Mouse (Mus musculus) intestine, postnatal 0 days (tissue): ENCODE measurements around the gene Cgref1. TPM values are rescaled to one million over a fixed set of nuclear protein-coding genes. Genes with fewer than 3 reads are reported as not detected.
A peak's percentile ranks its signal among the peaks of the same experiment; 100 is the strongest.

Experiments used
- ATAC-seq: fragments of 200-750 bp; cut with Nextera tagmentation; 2 replicates; pipeline ENCODE4 v1.8.0; 2017; ENCODE audit warnings: mild to moderate bottlenecking, moderate TSS enrichment, moderate library complexity
- H3K27ac ChIP-seq: fragments of 300-500 bp; sonication (generic); 2 replicates; pipeline ENCODE4 v1.5.1; 2014; ENCODE audit warnings: mild to moderate bottlenecking, low read depth, low read length, moderate library complexity
- H3K27me3 ChIP-seq: fragments of 300-500 bp; sonication (generic); replicated peaks from 2 replicates; pipeline ENCODE4 v1.6.1; 2014; ENCODE audit warnings: low read length, mixed read lengths; ENCODE audit not compliant: control insufficient read depth, insufficient read depth
- H3K36me3 ChIP-seq: fragments of 300-500 bp; sonication (generic); 2 replicates; pipeline ENCODE4 v1.6.1; 2014; ENCODE audit warnings: mild to moderate bottlenecking, moderate library complexity; ENCODE audit not compliant: control insufficient read depth, insufficient read depth
- H3K4me1 ChIP-seq: fragments of 300-500 bp; sonication (generic); replicated peaks from 2 replicates; pipeline ENCODE4 v1.6.1; 2014; ENCODE audit warnings: antibody characterized with exemption, low read length, mixed read lengths; ENCODE audit not compliant: control insufficient read depth, insufficient read depth
- H3K4me2 ChIP-seq: fragments of 300-500 bp; sonication (generic); replicated peaks from 2 replicates; pipeline ENCODE4 v1.6.1; 2014; ENCODE audit warnings: low read depth, mild to moderate bottlenecking, moderate library complexity
- H3K4me3 ChIP-seq: fragments of 300-500 bp; sonication (generic); 2 replicates; pipeline ENCODE4 v1.5.1; 2014; ENCODE audit warnings: low read depth, low read length
- H3K9ac ChIP-seq: fragments of 300-500 bp; sonication (generic); 2 replicates; pipeline ENCODE4 v1.6.1; 2014; ENCODE audit warnings: mild to moderate bottlenecking, low read depth, low read length
- H3K9me3 ChIP-seq: fragments of 300-500 bp; sonication (generic); 2 replicates; pipeline ENCODE4 v1.6.1; 2016; ENCODE audit warnings: mixed run types; ENCODE audit not compliant: control insufficient read depth
- CTCF ChIP-seq: sonication (generic); IDR thresholded peaks from 2 replicates; pipeline ENCODE4 v1.5.1; 2016; ENCODE audit warnings: low read depth, mild to moderate bottlenecking, control low read depth, antibody characterized with exemption, moderate library complexity
- WGBS: fragments of 180-500 bp; shearing (Covaris S2); extraction: QIAGEN DNeasy Blood & Tissue Kit; methylation state at CpG from one replicate; pipeline ENCODE4 v1.1.7; 2014; 5-methylcytosine and 5-hydroxymethylcytosine counted together
- polyA plus RNA-seq: library from polyadenylated mRNA; unstranded; fragments of >200 nt; fragmentation: Nextera tagmentation; extraction: Ambion mirVana; gene quantifications from 2 replicates; pipeline ENCODE4 v1.2.1, GENCODE M21; 2015

Gene Cgref1
- polyA plus RNA-seq, 1 experiment from 2014 or later, result 618 TPM

DNA sequence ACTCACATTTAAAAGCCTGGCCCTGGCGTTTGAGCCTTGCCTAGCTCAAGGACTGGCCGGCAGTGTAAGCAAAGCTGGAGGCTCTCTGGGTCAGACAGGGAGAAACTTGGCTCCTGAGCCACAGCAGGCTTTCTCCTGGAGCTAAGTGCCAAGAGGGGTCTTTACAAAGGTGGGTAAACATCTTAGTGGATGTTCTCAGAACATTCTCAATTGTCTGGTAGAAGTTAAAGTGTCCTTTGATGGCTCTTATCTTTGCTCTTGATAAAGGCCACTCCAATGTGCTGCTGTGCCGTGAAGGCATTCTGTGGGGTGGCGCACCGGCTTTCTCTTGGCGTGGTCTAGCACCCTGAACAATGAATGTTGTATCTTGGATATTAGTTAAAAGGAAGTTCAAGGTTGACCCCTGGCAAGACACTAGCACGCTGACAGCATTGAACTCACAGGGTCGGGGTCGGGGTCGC, 22.8 kb downstream of the Cgref1 start:
- ATAC-seq, result no peak
- 39% methylated on average over 10 of the region's 10 CpGs for WGBS
- Histone ChIP-seq H3K9ac (peak overlapping the region; percentile 51; the same call in 1 of the 2 replicates), H3K4me2 (peak overlapping the region; percentile 87), H3K4me1 (0 out of 2 replicates have a peak, but pooled peaks cover 4% of the 10 kb centered on the region), H3K9me3 (no peaks in the 10 kb centered on the region), H3K27me3 (no peaks in the 10 kb centered on the region), H3K36me3 (peaks cover 21% of the 10 kb centered on the region), H3K27ac (peak overlapping the region; percentile 77; the same call in 1 of the 2 replicates), H3K4me3 (peak overlapping the region; percentile 55)
- TF ChIP-seq CTCF, result no peak

DNA sequence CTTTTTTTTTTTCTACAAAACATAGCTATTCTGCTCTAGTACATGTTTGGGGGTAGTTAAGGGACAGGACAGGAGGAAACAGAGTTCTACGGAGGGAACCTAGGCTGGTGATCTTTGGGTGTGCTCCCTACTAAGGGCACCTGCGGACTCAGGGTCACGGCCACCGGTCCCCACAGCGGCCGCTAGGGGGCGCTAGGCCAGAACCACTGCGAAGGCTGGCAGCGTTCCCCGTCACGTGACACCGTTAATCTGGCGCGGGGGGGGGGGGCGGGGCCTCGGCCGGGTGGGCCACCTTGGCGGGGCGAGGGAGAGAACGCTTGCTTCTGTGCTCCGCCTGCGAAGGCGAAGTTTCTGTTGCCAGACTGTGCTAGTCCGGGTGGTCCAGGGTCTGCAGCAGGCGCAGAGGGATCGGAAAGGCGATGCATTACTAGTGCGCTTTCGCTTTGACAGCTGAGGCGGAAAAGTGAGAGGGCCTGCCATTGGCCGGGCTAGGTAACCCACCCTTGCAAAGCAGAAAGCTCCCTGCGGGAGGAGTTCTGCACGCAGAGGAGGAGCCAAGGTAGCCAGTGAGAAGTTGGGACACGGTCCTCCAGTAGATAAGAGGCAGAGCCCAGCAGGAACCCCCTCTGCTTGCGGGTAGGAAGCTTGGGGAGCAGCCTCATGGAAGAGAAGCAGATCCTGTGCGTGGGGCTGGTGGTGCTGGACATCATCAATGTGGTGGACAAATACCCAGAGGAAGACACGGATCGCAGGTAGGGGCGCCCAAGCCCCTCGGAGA, 23.9 kb downstream of the Cgref1 start, which contains the start of gene Khk:
Khk (plus strand) TSS at position 176 of the 778 bp plus-strand sequence.
- 1% methylated on average over 35 of the region's 40 CpGs for WGBS
- Histone ChIP-seq H3K27me3 (no peaks in the 10 kb centered on the region), H3K27ac (peak within 1 kb of the TSS; percentile 77), H3K4me2 (peak within 1 kb of the TSS; percentile 87), H3K36me3 (peaks cover 25% of the 10 kb centered on the region), H3K9me3 (no peaks in the 10 kb centered on the region), H3K4me1 (0 out of 2 replicates have a peak, but pooled peaks cover 4% of the 10 kb centered on the region), H3K9ac (peak within 1 kb of the TSS; percentile 51), H3K4me3 (peak within 1 kb of the TSS; percentile 55)
- peak; percentile 79 for ATAC-seq
- TF ChIP-seq CTCF, result peak; percentile 87

DNA sequence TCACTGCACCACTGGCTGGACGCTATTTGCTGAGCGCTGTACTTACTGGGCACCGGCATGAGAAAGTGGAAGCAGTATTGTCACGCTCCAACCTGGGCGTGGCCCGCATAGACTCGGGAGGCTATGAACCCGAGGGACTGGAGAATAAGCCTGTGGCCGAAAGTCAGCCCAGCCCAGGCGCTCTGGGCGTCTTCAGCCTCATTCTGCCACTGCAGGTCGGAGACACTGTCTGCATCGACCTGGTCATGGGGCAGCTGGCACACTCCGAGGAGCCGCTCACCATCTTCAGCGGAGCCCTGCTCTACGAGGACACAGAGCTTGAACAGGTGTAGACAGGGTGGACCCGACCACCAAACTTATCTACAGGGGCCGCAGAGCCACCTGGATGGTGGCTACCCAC, 24.8 kb downstream of the Cgref1 start:
- peak; percentile 31 for ATAC-seq
- Histone ChIP-seq H3K9ac (peak overlapping the region; percentile 34; the same call in 1 of the 2 replicates), H3K4me1 (0 out of 2 replicates have a peak, but pooled peaks cover 4% of the 10 kb centered on the region), H3K9me3 (no peaks in the 10 kb centered on the region), H3K27me3 (no peaks in the 10 kb centered on the region), H3K27ac (peak overlapping the region; percentile 68; the same call in 1 of the 2 replicates), H3K36me3 (peaks cover 25% of the 10 kb centered on the region), H3K4me3 (peak overlapping the region; percentile 55), H3K4me2 (peak overlapping the region; percentile 87)
- no peak for TF ChIP-seq CTCF
- 25% methylated on average over 19 of the region's 19 CpGs for WGBS

DNA sequence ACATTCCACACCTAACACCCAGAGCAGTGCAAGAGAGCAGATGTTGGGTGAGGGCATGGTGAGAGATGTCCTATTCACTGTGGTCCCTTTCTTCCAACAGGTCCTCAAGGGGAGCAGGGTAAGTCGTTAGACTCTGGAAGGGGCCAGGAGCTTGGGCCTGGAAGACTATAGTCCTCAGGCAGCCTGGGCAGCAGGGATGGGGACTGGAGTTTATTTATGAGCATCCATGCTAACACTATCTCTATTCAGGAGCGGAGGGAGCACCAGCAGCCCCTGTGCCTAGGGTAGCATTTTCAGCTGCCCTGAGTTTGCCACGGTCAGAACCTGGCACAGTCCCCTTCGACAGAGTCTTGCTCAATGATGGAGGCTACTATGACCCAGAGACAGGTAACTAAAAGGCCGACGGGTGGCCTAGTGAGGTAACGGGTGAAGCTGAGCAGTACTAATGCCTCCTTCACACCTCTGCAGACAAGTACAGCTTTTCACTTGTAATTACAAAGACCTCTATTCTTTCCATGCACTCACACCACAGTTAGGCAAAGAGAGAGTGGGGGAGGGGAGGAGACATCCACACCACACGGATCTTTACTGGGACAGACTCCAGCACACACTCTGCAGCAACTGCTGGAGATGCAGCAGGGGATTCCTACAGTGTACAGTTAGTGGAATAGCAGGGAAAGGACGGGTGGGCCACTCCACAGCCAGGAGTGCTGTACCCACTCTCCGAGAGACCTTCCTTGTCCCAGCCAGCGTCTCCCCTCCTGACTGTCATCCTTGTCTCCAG, 25.4 kb downstream of the Cgref1 start:
- H3K4me2 ChIP-seq, result peak overlapping the region; percentile 87
- 67% methylated on average over 11 of the region's 11 CpGs for WGBS
- peak overlapping the region; percentile 68; the same call in 1 of the 2 replicates for H3K27ac ChIP-seq
- H3K27me3 ChIP-seq, result no peaks in the 10 kb centered on the region
- no peak for TF ChIP-seq CTCF
- H3K9ac ChIP-seq, result no peak overlapping the region
- ATAC-seq, result no peak
- 0 out of 2 replicates have a peak overlapping the region, but pooled peaks have one; percentile 55 for H3K4me3 ChIP-seq
- H3K4me1 ChIP-seq, result 0 out of 2 replicates have a peak, but pooled peaks cover 4% of the 10 kb centered on the region
- H3K9me3 ChIP-seq, result no peaks in the 10 kb centered on the region
- peaks cover 25% of the 10 kb centered on the region for H3K36me3 ChIP-seq

DNA sequence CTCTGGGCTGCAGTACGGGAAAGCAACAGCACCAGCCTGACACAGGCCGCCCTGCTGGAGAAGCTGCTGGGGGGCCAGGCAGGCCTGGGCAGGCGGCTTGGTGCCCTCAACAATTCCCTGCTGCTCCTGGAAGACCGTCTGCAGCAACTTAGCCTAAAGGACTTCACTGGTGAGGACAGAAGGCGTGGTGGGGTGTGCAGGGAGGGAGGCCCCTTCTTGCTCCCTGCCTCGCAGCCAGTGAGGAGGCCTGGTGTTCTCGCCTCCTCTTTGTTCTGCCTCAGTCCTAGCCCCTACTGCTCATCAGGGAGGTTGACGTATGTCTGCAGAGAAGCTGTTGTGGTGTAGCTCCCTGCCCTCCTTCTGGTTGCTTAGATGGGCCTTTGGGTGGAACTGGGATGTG, 26.7 kb downstream of the Cgref1 start:
- Histone ChIP-seq H3K4me3 (no peak overlapping the region), H3K4me1 (0 out of 2 replicates have a peak, but pooled peaks cover 4% of the 10 kb centered on the region), H3K4me2 (no peak overlapping the region), H3K9ac (no peak overlapping the region), H3K36me3 (peaks cover 25% of the 10 kb centered on the region), H3K27me3 (no peaks in the 10 kb centered on the region), H3K27ac (no peak overlapping the region), H3K9me3 (no peaks in the 10 kb centered on the region)
- TF ChIP-seq CTCF, result no peak
- WGBS, result 82% methylated on average over 8 of the region's 8 CpGs
- ATAC-seq, result no peak
